Mouse (Mus musculus): ENCODE measurements around the gene 1190005I06Rik. TPM values are rescaled to one million over a fixed set of nuclear protein-coding genes. Genes with fewer than 3 reads are reported as not detected.

Gene 1190005I06Rik
- polyA plus RNA-seq (2015; fragmentation: Illumina TruSeq; extraction: RNeasy Lipid Tissue Mini Kit (QIAGEN cat#74804); ENCODE audit: insufficient read depth, low read depth, low replicate concordance): 3.5 TPM

DNA sequence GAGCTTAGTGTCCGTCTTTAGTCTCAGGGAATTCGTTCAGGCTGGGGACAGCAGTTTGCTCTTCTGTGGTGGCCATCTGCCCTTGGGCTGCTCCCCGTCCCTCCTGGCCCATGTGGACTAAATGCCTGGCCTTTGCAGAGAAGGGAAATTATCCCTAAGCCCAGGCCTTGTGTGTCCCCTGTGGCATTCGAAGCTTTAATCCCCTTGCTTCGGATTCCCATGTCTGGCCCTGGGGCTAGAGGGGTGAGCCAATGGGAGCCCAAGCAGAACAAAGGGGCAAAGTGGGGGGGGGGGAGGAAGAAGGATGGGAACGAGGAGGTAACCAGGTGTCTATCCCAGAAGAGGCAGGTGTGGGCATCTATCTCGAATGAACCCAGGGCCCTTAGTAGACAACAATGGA lies at the start of gene 1190005I06Rik:
1190005I06Rik (minus strand) TSS at position 101 of the 400 bp plus-strand sequence.

DNA sequence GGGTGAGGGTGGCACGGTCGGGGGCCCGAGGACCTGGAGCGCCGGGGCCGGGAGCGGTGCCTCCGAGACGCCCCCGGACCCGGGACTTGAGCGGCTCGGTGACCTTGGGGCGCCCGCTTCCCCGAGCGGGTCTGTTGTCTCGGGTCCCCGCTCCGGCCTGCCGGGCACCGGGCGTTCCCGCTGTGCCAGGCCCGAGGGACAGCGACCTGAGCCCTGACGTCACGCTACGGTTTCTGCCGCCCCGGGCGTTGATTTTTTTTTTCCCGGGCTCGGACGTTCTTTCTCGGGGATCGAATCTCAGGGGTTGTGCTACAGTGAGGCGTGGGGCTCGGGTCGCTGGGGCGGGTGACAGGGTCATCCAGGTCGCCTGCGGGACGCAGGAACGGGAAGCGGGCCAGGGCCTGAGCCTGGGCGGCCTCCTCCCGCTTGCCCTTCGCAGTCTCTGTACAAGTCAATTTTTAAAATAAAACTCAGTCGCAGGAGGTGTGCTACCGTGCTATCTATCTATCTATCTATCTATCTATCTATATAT lies 21.0 kb upstream of the 1190005I06Rik start, which contains the start of gene Emc8:
Emc8 (minus strand) TSS at position 200 of the 532 bp plus-strand sequence.

GRCm38 (mm10) chr8:120667561-120668373 lies 20.3 kb upstream of the 1190005I06Rik start, which contains the start of the genes Gm27021 and Cox4i1:
Gm27021 (minus strand) TSS chr8:120668079.
Cox4i1 (plus strand) TSS chr8:120668222.

GRCm38 (mm10) chr8:120588908-120589771 lies 58.3 kb downstream of the 1190005I06Rik start, which contains the start of gene Gins2:
Gins2 (minus strand) TSS chr8:120589304.

Other genes starting within 250 kb of the 1190005I06Rik start
- not detected for gene Gins2, start 58.3 kb downstream of the 1190005I06Rik start, polyA plus RNA-seq (2015; fragmentation: Illumina TruSeq; extraction: RNeasy Lipid Tissue Mini Kit (QIAGEN cat#74804); ENCODE audit: insufficient read depth, low read depth, low replicate concordance)
- not detected for gene Gm27021, start 20.4 kb upstream of the 1190005I06Rik start, polyA plus RNA-seq (2015; fragmentation: Illumina TruSeq; extraction: RNeasy Lipid Tissue Mini Kit (QIAGEN cat#74804); ENCODE audit: insufficient read depth, low read depth, low replicate concordance)
- gene Cox4i1, start 20.6 kb upstream of the 1190005I06Rik start, polyA plus RNA-seq (2015; fragmentation: Illumina TruSeq; extraction: RNeasy Lipid Tissue Mini Kit (QIAGEN cat#74804); ENCODE audit: insufficient read depth, low read depth, low replicate concordance): 197 TPM
- gene Emc8, start 20.9 kb upstream of the 1190005I06Rik start, polyA plus RNA-seq (2015; fragmentation: Illumina TruSeq; extraction: RNeasy Lipid Tissue Mini Kit (QIAGEN cat#74804); ENCODE audit: insufficient read depth, low read depth, low replicate concordance): 5.4 TPM
- gene Irf8, start 88.7 kb upstream of the 1190005I06Rik start, polyA plus RNA-seq (2015; fragmentation: Illumina TruSeq; extraction: RNeasy Lipid Tissue Mini Kit (QIAGEN cat#74804); ENCODE audit: insufficient read depth, low read depth, low replicate concordance): 1.6 TPM